Mouse (Mus musculus): Measurements from ENCODE around the gene Adamtsl3.

The Adamtsl3 gene

DNA sequence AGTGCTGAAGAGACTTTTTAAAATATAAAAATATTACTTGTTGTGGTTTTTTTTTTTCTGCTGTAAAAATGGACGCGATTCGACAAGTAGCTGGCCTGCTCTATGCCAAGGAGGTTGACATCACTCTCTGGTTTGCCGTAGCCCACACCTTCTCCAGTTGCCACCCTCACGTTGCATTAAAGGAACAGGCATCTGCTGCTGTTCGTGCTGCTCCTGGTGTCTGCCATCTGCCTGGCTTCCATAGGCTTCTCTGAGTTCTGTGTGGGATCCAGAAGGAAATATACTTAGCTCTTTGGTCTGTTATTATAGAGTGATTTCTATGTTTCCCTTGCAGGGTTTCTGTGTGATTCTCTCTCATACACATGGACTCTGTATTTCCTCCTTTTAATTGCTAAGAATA is 165.8 kb downstream of the Adamtsl3 start:
- DNase-seq (ENCODE audit: low read depth, low spot score): no peak

DNA sequence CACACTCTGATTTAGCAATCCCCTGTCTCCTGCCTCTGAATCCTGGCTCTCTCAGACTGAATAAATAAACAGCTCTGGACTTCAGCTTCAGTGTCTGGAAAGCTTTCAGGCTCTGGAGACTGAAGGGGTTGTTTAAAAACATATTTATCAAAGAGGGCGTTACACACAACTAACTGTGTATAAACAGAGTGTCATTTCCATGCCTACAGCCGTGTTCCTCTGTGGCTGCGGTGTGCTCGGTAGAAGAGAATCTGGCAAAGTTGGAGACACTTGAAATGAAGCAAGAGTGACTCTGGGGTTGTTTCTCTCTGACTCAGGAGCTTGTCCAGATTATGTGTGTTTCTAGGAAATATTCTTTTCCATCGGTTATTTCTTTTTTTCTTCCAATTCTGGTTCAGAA is 167.0 kb downstream of the Adamtsl3 start:
- no peak for DNase-seq (ENCODE audit: low read depth, low spot score)

DNA sequence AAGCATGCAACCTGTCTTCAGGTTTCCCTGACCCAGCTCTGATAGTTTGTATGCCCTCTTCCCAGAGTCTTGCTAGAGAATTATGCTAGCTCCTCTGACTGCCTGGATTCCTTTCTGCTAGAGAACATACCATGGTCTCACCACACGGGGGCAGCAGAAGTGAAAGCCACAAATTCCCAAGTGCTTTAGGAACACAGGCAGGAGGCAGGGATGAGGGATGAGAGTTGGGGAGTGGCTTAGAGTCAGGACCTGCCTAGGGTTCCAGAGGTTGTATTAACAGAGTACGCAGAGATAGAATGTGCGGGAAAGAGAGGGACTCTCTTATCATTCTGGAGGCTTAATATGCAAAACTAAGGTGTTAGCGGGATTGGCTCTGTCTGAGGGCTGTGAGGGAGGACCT is 168.6 kb downstream of the Adamtsl3 start:
- DNase-seq (ENCODE audit: low read depth, low spot score): peak; percentile 20

DNA sequence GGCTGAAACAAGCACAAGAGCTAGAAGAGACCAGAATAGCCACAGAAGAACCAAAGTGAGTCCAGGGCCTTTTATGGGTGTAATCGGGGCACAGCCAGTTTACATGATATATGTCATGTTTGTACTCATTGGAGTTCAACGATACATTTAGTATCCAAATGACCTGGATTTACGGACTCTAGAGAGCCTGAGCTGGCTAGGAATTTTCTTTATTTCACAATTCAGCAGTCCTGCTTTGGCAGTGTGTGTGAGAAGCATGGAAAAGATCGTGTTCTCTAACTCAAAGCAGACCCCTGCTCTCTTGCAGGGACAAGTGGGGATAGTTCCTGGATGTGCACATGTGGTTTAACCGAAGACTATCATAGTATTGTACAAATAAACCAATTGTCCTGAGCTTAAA is 195.1 kb downstream of the Adamtsl3 start:
- DNase-seq (ENCODE audit: low read depth, low spot score): no peak

DNA sequence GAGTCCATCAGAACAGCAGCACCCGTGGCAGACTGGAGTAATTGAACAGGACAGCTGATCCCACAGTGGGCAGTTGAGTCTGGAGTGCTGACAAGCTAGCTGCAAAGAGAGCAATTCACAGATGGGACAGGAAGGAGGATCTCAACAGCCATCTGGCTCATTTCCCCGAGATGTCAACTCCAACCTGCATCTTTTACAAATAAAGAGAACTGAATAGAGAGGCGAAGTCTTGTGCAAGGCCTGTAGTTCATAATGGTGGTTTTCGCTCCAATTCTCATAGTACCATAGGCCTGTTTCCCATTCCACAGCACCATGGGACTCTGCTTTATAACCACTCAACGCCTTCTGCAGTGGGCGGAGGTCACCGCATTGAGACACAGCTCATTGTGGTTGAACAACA is 195.9 kb downstream of the Adamtsl3 start:
- DNase-seq (ENCODE audit: low read depth, low spot score): no peak

DNA sequence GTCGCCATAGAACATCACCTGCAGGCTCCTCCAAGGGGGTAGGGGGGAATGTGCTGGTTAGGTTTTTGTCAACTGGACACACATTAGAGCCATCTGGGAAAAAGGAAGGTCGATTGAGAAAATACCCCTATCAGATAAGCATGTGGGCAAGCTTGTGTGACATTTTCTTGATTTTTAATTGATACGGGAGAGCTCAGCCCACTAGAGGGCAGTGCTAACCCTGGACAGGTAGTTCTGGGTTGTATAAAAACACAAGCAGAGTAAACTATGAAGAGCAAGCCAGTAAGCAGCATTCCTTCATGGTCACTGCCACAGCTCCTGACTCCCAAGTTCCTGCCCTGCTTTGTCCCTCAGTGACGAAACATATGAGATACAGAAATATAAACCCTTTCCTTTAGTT is 197.7 kb downstream of the Adamtsl3 start:
- peak; percentile 10 for DNase-seq (ENCODE audit: low read depth, low spot score)

DNA sequence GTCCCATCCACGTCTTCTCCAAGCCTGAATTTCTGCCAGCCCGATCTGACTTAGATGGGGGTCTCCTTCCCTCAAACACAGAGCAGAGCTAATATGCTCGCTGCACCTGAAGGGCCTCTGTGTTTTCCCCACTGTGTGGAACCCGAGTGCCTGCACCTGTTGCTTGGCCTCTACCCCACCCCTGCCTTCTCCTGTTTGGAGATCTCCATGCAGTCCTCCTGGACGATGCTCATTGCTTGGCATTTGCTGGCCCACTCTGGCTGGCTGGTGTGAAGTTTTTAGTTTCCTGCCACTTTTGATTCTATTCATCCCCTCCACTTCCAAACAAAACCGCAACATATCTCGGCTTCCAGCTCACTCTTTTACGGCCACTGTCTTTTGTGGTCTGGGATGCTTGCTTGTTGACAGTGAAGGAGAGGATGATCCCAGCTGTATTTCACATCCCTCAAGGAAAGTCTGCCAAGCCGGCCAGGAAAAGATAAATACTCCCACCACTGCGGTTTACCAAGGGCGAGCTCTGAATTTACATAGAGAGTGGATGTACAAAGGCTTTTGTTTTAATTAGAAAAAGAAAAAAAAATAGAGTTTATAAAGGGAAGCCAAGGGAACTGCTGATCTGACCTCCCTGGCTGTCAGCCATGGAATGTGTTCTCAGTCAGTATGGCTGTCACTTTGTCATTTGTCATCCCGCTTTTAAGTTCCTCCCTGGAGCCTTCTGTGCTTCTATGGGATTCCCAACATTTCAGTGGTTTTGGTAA is 198.4 kb downstream of the Adamtsl3 start:
- no peak for DNase-seq (ENCODE audit: low read depth, low spot score)

DNA sequence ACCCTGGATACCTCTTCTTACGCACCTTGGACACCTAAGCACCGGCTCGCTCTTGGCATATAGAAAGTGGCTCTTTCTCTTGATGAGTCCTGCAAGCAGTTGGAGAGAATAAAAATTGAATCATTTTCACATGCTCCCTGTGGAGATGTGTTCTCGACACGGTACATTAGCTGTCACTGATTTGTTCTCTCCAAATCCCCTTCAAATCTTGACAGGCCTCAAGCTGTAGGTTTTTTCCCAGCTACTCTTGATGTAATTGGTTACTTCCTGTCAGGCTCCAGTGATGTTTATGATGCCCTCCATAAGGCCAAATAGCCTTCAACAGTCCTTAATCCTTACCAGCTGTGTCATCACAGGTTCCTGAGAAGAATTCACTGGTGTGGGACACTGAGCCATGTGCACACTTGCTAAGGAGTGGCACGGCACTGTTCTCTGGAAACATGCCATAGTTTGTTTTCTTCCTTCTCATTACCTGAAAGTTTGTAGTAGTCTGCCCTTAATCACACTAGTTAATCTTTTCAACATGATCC is 209.0 kb downstream of the Adamtsl3 start:
- no peak for DNase-seq (ENCODE audit: low read depth, low spot score)

DNA sequence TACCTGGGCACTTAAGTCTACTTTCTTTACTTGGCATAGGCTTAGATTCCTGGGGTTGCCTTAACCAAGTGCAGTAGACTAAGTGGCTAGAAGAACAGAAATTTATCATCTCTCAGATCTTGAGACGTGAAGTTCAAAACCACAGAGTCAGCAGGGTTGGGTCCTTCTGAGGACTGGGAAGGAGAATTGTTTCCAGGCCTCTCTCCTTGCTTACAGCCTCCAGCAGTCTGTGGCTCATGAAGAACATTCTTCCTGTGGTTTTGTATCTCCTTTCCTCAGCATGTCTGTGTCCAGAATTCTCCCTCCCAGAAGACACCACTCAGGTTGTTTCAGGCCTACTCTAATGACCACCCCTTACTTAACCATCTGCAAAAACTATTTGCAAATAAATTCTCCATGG is 216.5 kb downstream of the Adamtsl3 start:
- DNase-seq (ENCODE audit: low read depth, low spot score): no peak

DNA sequence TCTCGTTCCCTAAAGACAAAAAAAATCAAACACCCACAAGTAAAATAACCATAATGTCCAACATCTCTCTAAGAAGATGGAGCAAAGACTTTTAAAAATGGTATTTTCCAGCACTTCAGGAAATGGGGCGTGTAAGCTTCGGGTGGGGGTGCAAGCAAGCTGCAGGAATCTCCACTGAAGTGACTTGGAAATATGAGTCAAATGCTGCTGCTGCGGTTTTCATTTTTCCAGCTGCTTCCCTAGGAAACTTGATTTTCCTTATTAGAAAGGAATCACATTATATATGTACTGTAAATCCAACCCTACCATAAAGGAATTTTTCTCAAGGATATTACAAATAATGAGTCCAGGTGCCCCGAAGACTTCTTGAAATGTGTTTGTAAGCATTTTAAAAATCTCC is 220.3 kb downstream of the Adamtsl3 start:
- DNase-seq (ENCODE audit: low read depth, low spot score): no peak

DNA sequence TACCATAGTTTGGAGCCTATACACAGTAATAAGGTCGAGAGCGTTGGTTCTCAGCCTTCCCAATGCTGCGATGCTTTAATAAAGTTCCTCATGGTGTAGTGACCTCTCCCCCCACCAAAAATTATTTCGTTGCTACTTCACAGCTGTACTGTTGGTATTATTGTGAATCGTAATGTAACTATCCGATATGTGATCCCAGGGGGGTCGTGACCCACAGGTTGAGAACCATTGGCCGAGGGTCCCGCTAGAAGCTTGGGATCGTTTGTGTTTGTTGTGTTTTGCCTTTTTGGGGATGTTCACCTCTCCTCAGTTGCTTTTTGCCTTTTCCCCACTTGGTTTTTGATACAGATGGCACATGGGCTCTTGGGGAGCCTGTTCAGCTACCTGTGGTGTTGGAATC is 220.9 kb downstream of the Adamtsl3 start:
- no peak for DNase-seq (ENCODE audit: low read depth, low spot score)

DNA sequence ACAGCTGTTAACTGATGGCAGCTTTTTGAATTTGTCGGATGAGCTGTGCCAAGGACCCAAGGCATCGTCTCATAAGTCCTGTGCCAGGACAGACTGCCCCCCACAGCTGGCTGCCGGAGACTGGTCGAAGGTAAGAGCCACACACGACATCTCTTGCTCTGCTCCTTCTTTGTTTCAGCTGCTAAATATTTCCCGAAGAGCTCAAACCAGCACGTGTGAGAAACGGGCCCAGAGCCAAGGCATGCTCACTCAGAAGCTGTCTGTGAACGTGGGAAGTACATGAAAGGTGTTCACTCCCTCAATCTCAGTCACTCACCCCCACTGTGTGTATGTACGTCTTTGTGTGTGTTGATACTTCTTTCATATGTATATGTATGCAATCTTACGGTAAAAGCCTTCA is 221.6 kb downstream of the Adamtsl3 start:
- DNase-seq (ENCODE audit: low read depth, low spot score): no peak

DNA sequence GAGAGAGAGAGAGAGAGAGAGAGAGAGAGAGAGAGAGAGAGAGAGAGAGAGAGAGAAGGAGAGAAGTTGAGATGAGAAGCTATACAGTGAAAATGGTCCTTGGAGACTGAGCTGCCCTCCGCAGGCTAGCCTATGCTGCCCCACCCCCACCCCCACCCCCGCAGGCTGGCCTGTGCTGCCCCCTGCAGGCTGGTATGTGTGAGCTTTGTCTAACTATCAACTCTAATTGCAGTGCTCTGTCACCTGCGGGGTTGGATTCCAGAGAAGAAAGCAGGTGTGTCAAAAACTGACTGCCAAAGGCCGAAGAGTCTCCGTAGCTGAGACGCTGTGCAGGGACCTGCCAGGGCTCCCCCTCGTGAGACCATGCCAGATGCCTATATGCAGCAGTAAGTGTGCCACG is 231.2 kb downstream of the Adamtsl3 start:
- peak; percentile 3 for DNase-seq (ENCODE audit: low read depth, low spot score)

DNA sequence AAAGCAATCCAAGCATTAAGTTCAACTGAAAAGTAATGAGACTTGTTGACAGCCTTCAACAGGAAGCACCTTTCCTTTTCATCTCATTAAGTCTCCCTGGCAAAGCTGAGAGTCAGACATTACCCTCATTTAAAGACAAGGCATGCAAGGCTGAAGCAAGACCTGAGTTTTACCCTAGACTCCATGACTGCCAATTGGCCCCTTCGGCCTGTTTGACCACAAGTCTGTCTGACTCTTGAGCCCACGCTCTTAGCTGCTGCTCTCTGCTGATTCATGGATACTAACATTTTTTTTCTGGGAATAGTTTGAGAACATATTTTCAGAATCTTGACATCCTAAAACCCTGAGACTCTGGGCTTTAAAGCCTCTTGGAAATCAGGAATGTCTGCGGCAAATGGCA is 232.3 kb downstream of the Adamtsl3 start:
- DNase-seq (ENCODE audit: low read depth, low spot score): no peak

DNA sequence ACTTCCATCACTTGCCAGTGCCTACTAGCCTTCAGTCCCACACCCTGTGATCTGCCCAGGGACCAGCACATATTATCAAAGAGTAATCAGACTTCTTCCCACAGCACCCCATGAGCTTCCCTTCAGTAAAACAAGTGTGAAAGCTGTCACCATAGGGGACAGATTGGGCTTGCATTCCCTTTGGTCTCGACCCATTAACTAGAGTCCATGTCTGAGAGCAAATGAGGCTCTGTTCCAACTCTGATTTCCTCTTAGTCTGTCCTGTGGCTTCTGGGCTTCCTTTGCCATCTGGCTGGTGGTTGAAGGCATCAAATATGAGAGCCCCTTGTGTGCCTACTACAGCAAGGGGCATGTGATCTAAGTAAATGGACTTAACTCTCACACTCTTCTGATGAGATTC is 237.5 kb downstream of the Adamtsl3 start:
- DNase-seq (ENCODE audit: low read depth, low spot score): no peak

DNA sequence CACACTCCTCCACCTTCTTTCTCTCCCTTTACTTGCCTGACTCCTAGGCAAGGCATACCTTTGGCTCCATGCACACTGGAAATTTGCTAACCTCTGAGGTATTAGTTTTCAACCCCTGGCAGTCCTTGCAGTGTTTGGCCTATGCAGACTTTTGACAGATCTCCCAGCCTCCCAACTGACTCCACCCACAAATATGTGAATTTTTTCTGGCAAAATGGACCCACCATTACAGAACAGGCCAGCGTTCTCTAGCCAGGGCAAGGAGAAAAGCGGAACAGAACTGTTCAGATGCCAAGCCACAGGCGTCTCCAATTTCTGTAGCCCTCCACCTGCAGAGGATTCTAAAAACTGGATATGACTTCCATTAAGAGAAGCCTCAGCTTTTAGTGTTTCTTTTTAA is 244.5 kb downstream of the Adamtsl3 start:
- DNase-seq (ENCODE audit: low read depth, low spot score): no peak

DNA sequence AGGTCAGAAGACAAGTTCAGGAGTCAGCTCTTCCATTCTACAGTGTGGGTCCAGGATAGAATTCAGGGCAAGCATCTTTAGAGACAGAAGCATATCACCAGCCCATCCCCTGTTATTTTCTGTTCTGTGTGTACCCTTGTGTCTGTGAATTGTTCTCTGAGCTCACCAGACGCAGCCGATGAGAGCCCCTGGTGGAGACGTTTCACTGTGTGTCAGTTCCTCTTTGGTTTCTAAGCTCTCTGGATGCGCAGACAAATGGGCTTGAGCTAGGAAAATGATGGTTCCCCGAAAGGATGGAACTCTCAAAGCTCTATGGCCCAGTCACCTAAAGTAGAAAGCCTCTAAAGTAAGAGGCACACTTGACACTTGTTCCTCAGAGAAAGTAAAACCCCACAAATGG is 246.3 kb downstream of the Adamtsl3 start:
- DNase-seq (ENCODE audit: low read depth, low spot score): no peak

DNA sequence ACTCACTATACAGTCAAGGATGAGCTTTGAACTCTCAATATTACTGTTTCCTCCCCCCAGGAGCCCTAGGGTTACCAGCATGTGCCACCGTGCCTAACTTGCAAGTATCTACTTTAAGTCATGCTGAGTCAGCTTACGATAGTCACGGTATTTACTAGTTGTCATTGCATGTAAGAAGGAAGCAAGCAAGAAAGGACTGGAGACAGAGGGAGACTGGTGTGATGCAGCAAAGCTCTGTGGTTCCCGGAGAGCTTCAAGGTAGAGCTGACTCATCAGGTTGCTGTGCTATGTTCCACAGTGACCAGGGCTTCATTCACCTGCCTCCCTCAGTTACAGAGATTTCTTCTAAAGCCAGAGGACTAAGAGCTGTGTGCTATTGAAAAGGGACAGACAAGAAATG is 247.0 kb downstream of the Adamtsl3 start:
- DNase-seq (ENCODE audit: low read depth, low spot score): no peak

DNA sequence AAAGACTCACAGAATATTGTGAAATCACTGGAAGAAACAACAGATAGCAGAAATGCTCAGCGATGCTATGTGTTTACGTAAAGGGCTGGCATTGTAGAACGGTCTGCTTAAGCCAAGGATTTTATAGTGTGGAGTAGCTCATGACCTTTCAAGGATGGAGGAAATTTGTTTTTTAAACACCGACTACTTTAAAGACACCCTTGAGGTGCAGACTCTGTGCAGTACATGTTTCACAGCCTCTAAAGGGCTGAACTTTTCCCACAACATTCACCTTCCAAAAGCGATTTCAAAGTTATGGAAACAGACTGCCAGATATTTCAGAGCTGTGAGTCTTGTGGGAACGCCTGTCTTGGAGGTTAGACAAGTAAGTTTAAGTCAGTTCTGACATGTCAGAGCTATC is 255.4 kb downstream of the Adamtsl3 start:
- DNase-seq (ENCODE audit: low read depth, low spot score): no peak

DNA sequence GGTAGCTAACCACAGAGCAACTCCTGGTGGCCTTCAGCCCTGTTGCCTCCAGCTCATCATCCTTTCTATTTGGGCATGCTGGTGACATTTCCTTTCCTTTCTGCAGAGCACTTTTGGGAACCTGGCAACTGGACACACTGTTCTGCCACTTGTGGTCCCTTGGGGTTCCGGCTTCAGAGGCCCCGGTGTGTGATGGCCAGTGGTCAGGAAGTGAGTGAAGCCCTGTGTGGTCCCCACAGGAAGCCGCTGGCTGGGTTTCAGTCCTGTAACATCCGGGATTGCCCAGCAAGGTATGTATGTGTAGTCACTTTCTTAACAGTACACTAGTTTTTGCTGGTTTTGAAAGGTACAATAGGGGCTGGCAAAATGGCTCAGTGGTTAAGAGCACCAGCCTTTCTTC is 266.5 kb downstream of the Adamtsl3 start:
- no peak for DNase-seq (ENCODE audit: low read depth, low spot score)

DNA sequence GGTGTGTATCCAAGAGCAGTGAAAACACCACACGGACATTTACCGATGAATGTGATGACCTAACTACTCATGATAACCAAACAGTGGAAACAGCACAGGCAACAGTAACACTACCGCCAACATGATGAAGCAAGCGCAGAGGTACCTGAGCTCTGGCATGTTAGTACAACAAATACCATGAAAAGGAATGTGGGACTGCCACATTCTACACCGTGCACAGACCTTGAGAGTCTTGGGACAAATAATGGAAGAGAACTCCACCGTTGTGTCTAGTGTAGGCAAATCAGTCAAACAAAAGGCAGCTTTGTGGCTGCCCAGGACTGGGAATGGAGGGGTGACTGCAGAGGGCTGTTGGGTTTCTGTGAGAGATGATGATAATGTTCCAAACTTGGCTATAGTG is 269.9 kb downstream of the Adamtsl3 start:
- no peak for DNase-seq (ENCODE audit: low read depth, low spot score)

DNA sequence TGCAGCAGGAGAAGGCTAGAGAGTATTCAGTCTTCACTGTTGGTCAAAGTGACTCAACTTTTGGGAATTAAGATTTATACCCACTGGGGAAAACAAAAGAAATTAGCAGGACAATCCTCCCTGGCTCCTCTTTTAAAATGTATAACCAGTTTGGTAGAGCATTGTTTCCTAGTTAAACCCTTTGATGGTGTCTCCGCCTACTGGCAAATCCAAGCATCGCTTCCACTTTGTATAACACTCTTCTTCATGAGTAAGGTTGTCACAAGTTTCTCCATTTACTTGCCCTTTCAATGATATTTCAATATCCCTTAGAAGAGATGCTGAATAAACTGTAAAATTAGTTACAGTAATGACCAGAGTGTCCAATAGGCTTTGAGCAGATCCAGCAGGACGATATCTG is 274.1 kb downstream of the Adamtsl3 start:
- DNase-seq (ENCODE audit: low read depth, low spot score): no peak

DNA sequence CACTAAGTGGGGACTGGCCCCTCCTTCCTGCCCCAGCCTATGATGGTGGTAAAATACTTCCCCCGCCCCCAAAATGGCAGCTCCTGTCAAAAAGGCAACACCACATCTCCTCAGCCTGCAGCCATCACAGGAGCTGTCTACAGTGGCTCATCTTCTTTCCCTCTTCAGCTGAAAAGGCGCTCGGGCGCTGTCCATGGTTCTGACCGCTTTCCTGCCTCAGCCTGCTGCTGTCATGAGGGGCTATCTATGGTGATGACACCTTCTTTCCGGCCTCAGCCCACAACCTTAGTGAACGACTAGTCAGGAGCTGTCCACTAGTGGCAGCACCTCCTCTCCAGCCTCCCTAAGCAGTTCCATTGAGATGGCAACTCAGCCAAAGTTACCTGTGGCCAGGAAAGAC is 289.8 kb downstream of the Adamtsl3 start:
- DNase-seq (ENCODE audit: low read depth, low spot score): peak; percentile 46

DNA sequence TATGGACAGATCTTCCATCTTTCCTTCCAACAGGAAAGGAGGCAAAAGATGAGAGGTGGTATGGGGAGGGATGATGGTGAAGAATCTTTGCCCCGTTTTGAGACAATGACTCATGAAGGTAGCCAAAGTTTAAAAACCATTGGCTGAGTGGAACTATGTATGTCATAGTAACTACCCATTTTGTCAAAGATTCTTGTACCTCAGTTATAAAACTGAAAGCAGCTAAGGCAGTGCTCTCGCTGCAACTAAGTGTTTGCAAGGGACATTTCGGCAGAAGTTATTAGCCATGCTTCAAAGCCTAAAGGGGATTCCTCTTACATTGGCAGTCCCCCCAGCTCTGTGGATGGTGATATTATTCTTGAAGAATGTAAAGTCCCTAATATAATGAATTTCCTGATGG is 311.7 kb downstream of the Adamtsl3 start:
- DNase-seq (ENCODE audit: low read depth, low spot score): no peak
